In the genomic region with DNA sequence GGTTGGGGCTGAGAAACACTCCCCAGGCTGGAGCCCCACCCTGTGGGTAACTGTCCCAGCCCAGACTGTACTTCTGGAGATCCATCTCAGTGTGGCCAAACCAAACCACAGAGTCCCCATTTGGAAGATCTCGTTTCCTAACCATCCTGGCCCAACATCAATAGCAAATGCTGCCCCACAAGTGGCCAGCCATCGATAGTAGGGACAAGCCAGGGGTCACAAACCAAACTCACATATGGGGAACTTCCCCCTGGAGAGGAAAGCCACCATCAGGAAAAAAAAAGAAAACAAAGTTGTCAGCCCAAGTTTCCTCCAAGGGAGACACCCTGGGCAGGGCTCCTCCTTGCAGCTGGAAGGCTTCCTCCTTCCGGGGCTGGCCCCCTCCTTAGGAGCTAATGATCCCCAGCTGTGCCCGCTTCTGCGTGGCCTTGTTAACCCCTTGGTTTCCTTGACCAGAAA, we compare ENCODE assay signal across 10 mouse cellular contexts.
DNase-seq lines count a peak whose midpoint lies in the region; ATAC-seq lines count a peak whose summit lies in the region.
"Had no signal": no experiment of that assay in that cellular context is flagged by ENCODE, and none has a peak within 500 bp of the region (broad histone marks: within the 10 kb centered on the region; RNA-seq: fewer than 3 reads in every experiment).

No protein-coding gene starts in this region.

- H3K36me3 ChIP-seq in limb, embryonic 13.5 days: no peaks in the 10 kb centered on the region
- H3K36me3 ChIP-seq: liver, embryonic 13.5 days had no signal

- peaks cover 14% of the 10 kb centered on the region for H3K4me1 ChIP-seq in limb, embryonic 13.5 days

- DNase-seq in adrenal gland, postnatal 14 days: peak; percentile 34
- no peak for DNase-seq in adrenal gland, postnatal 36 days
- peak; percentile 37 for DNase-seq in R1 (ENCODE audit: low read depth, low spot score)
- peak; percentile 47 for DNase-seq in gastrocnemius, postnatal 10 days
- no peak for DNase-seq in cerebellum, adult 11 months
- DNase-seq in adrenal gland, adult 8-10 months: no peak
- DNase-seq in right cerebral cortex, adult 2 months (ENCODE audit: low spot score in 2 of 2): no peak
- DNase-seq: cerebellum, adult 9-10 months; liver, embryonic 13.5 days had no signal

- no peaks in the 10 kb centered on the region for H3K9me3 ChIP-seq in limb, embryonic 13.5 days
- H3K9me3 ChIP-seq: liver, embryonic 13.5 days had no signal

- H3K27me3 ChIP-seq in limb, embryonic 13.5 days: no peaks in the 10 kb centered on the region
- H3K27me3 ChIP-seq: liver, embryonic 13.5 days had no signal

- H3K4me2 ChIP-seq in limb, embryonic 13.5 days (replicated peaks): peak overlapping the region; percentile 16; the same call in 1 of the 2 replicates
- H3K4me2 ChIP-seq: liver, embryonic 13.5 days had no signal

- H3K4me3 ChIP-seq in limb, embryonic 13.5 days: no peak overlapping the region
- H3K4me3 ChIP-seq: liver, embryonic 13.5 days had no signal

- no peak; the same call in 1 of the 2 replicates for ATAC-seq in limb, embryonic 13.5 days (ENCODE audit: low FRiP score, low read depth)

- WGBS in limb, embryonic 13.5 days: 3% methylated on average over 5 of the region's 5 CpGs

- H3K27ac ChIP-seq in limb, embryonic 13.5 days: no peak overlapping the region
- H3K27ac ChIP-seq: liver, embryonic 13.5 days had no signal

- H3K9ac ChIP-seq in limb, embryonic 13.5 days: no peak overlapping the region
- H3K9ac ChIP-seq: liver, embryonic 13.5 days had no signal

Comparison
In these comparisons a context has a peak if more than half of its experiments do, and no peak if none do; other contexts are left out.
1. DNase-seq: peak in adrenal gland, postnatal 14 days (single experiment), R1 (single experiment) and gastrocnemius, postnatal 10 days (single experiment); none in adrenal gland, postnatal 36 days (0 of 2), cerebellum, adult 11 months (single experiment), adrenal gland, adult 8-10 months (single experiment) and right cerebral cortex, adult 2 months (0 of 2).